ENCODE assay signal across 17 mouse cellular contexts in the genomic region with DNA sequence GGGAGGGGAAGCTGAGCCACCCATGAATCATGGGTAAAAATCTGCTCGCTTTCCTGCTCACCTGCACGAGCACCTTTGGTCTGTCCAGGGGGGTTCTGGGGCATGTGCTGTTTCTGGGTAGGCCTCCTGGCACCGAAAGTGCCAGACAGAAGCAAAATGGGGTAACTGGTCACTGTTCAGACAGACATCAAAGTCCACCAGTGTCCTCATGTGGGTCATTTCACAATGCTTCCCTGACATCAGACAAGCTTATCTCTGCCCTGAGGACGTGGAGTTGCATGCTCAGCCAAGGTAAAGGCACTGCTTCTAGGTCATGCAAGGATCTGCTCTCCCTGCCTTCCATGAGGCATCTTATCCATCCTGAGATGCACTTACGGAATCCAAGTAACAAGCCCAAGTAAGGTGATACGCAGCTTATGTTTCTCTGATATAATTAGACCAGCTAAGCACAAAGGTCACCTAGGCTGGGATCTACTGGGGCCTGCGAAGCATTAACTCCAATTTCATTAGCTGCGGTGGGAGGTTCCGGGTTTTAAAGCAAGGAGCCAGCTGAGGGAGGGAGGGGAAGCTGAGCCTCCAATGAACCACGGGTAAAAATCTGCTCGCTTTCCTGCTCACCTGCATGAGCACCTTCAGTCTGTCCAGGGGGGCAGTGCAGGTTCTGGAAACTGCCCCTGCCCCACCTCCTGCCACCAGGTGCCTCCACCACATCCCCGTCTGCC. TPM values are rescaled to one million over a fixed set of nuclear protein-coding genes. Genes with fewer than 3 reads are reported as not detected.
DNase-seq lines count a peak whose midpoint lies in the region; ATAC-seq and TF ChIP-seq lines count a peak whose summit lies in the region.
"Had no signal": no experiment of that assay in that cellular context is flagged by ENCODE, and none has a peak within 500 bp of the region (broad histone marks: within the 10 kb centered on the region; RNA-seq: fewer than 3 reads in every experiment).

No protein-coding gene starts in this region.

- ATAC-seq in intestine, postnatal 0 days: peak; percentile 82
- peak; percentile 30; the same call in 1 of the 2 replicates for ATAC-seq in liver, embryonic 13.5 days (ENCODE audit: low read depth)
- ATAC-seq: forebrain, embryonic 15.5 days; midbrain, embryonic 13.5 days had no signal

- WGBS in embryonic facial prominence, embryonic 10.5 days: 66% methylated on average over 12 of the region's 12 CpGs
- WGBS in intestine, postnatal 0 days: 49% methylated on average over 12 of the region's 12 CpGs
- 76% methylated on average over 12 of the region's 12 CpGs for WGBS in liver, embryonic 13.5 days (ENCODE audit: insufficient replicate concordance)

- no peak overlapping the region for H3K4me3 ChIP-seq in embryonic facial prominence, embryonic 10.5 days
- H3K4me3 ChIP-seq in intestine, postnatal 0 days (ENCODE audit: low read depth, low read length): no peak overlapping the region
- H3K4me3 ChIP-seq in liver, embryonic 13.5 days (replicated peaks): no peak overlapping the region
- H3K4me3 ChIP-seq: forebrain, embryonic 15.5 days; hindbrain, embryonic 15.5 days; limb, embryonic 15.5 days; midbrain, embryonic 13.5 days had no signal

- peak; percentile 34; the same call in 1 of the 2 replicates for TF ChIP-seq CTCF in intestine, postnatal 0 days (IDR thresholded peaks at IDR 0.05; ENCODE audit: low read depth)

- 0 out of 2 replicates have a peak overlapping the region, but pooled peaks have one; percentile 7 for H3K9ac ChIP-seq in intestine, postnatal 0 days (ENCODE audit: low read depth, low read length)
- no peak overlapping the region for H3K9ac ChIP-seq in liver, embryonic 13.5 days
- H3K9ac ChIP-seq: forebrain, embryonic 15.5 days; hindbrain, embryonic 15.5 days; limb, embryonic 15.5 days; midbrain, embryonic 13.5 days had no signal

- no peaks in the 10 kb centered on the region for H3K9me3 ChIP-seq in embryonic facial prominence, embryonic 10.5 days
- no peaks in the 10 kb centered on the region for H3K9me3 ChIP-seq in intestine, postnatal 0 days (ENCODE audit: control insufficient read depth)
- H3K9me3 ChIP-seq in liver, embryonic 13.5 days (replicated peaks): no peaks in the 10 kb centered on the region
- H3K9me3 ChIP-seq: forebrain, embryonic 15.5 days; hindbrain, embryonic 15.5 days; limb, embryonic 15.5 days; midbrain, embryonic 13.5 days had no signal

- no peaks in the 10 kb centered on the region for H3K27me3 ChIP-seq in embryonic facial prominence, embryonic 10.5 days (replicated peaks; ENCODE audit: low read depth, poor library complexity, severe bottlenecking)
- H3K27me3 ChIP-seq in intestine, postnatal 0 days (replicated peaks; ENCODE audit: control insufficient read depth, insufficient read depth, low read length): no peaks in the 10 kb centered on the region
- no peaks in the 10 kb centered on the region for H3K27me3 ChIP-seq in liver, embryonic 13.5 days
- H3K27me3 ChIP-seq: forebrain, embryonic 15.5 days; hindbrain, embryonic 15.5 days; limb, embryonic 15.5 days; midbrain, embryonic 13.5 days had no signal

- H3K4me2 ChIP-seq in intestine, postnatal 0 days (replicated peaks; ENCODE audit: low read depth): no peak overlapping the region
- H3K4me2 ChIP-seq in liver, embryonic 13.5 days: no peak overlapping the region
- H3K4me2 ChIP-seq: forebrain, embryonic 15.5 days; hindbrain, embryonic 15.5 days; limb, embryonic 15.5 days; midbrain, embryonic 13.5 days had no signal

- peaks cover 78% of the 10 kb centered on the region for H3K36me3 ChIP-seq in embryonic facial prominence, embryonic 10.5 days (replicated peaks)
- peaks cover 76% of the 10 kb centered on the region for H3K36me3 ChIP-seq in intestine, postnatal 0 days (ENCODE audit: control insufficient read depth, insufficient read depth)
- H3K36me3 ChIP-seq in liver, embryonic 13.5 days: peaks cover 75% of the 10 kb centered on the region

- H3K4me1 ChIP-seq in embryonic facial prominence, embryonic 10.5 days: peaks cover 59% of the 10 kb centered on the region
- peaks cover 6% of the 10 kb centered on the region for H3K4me1 ChIP-seq in intestine, postnatal 0 days (replicated peaks; ENCODE audit: control insufficient read depth, insufficient read depth, low read length)
- H3K4me1 ChIP-seq in liver, embryonic 13.5 days (replicated peaks): peaks cover 25% of the 10 kb centered on the region

- DNase-seq in gastrocnemius, adult 18-20 months (ENCODE audit: low spot score): peak; percentile 53
- no peak for DNase-seq in gastrocnemius, postnatal 4 days (ENCODE audit: low spot score in 2 of 2)
- peak; percentile 35 for DNase-seq in embryonic facial prominence, embryonic 10.5 days (ENCODE audit: low spot score)
- DNase-seq in liver, embryonic 13.5 days: no peak
- DNase-seq in frontal cortex, postnatal 36 days (ENCODE audit: low spot score in 2 of 2): no peak
- DNase-seq in ovary, postnatal 10 days (ENCODE audit: low spot score): no peak
- DNase-seq in right cerebral cortex, adult 18-20 months: no peak
- DNase-seq: B cell, adult 2 months; spleen, adult 18-20 months; thymus, postnatal 4 days had no signal

- H3K27ac ChIP-seq in embryonic facial prominence, embryonic 10.5 days (replicated peaks): 0 out of 2 replicates have a peak overlapping the region, but pooled peaks have one; percentile 52
- peak overlapping the region; percentile 77 for H3K27ac ChIP-seq in intestine, postnatal 0 days (ENCODE audit: low read depth, low read length)
- peak overlapping the region; percentile 72 for H3K27ac ChIP-seq in liver, embryonic 13.5 days
- H3K27ac ChIP-seq: forebrain, embryonic 15.5 days; hindbrain, embryonic 15.5 days; limb, embryonic 15.5 days; macrophage; midbrain, embryonic 13.5 days; stomach, postnatal 0 days had no signal

RNA-seq across cellular contexts. Expression of a gene that starts 22.9 kb away (rescaled TPM):
- total RNA-seq in gastrocnemius, adult 18-20 months (2021): 10 to 100 TPM; 37.1 to 43.0 TPM
- 10 to 100 TPM; 35.1 to 41.4 TPM for total RNA-seq in gastrocnemius, postnatal 4 days (2021)
- polyA plus RNA-seq in embryonic facial prominence, embryonic 10.5 days (2016; fragmentation: Nextera tagmentation; extraction: Ambion mirVana): 32.2 and 32.5 TPM in 2 replicates
- polyA plus RNA-seq in intestine, postnatal 0 days (2015; fragmentation: Nextera tagmentation; extraction: Ambion mirVana): 47.3 and 49.4 TPM in 2 replicates
- polyA plus RNA-seq in liver, embryonic 13.5 days (2015; fragmentation: Nextera tagmentation; extraction: Ambion mirVana): 14.1 and 15.5 TPM in 2 replicates

RNA-seq across cellular contexts. Expression of a gene that starts 30.5 kb away (rescaled TPM):
- 1 to 10 TPM; 1.4 to 4.8 TPM for total RNA-seq in gastrocnemius, adult 18-20 months (2021)
- total RNA-seq in gastrocnemius, postnatal 4 days (2021): 1 to 10 TPM; 3.0 to 4.4 TPM
- not detected in 2 replicates for polyA plus RNA-seq in embryonic facial prominence, embryonic 10.5 days (2016; fragmentation: Nextera tagmentation; extraction: Ambion mirVana)
- 4.8 and 5.4 TPM in 2 replicates for polyA plus RNA-seq in intestine, postnatal 0 days (2015; fragmentation: Nextera tagmentation; extraction: Ambion mirVana)
- polyA plus RNA-seq in liver, embryonic 13.5 days (2015; fragmentation: Nextera tagmentation; extraction: Ambion mirVana): 18.0 and 22.8 TPM in 2 replicates

RNA-seq across cellular contexts. Expression of a gene that starts 31.7 kb away (rescaled TPM):
- total RNA-seq in gastrocnemius, adult 18-20 months (2021): 1 to 10 TPM; 2.6 to 3.0 TPM
- total RNA-seq in gastrocnemius, postnatal 4 days (2021): 1 to 10 TPM; 3.9 to 4.0 TPM
- polyA plus RNA-seq in embryonic facial prominence, embryonic 10.5 days (2016; fragmentation: Nextera tagmentation; extraction: Ambion mirVana): 6.4 and 6.8 TPM in 2 replicates
- 2.9 and 3.2 TPM in 2 replicates for polyA plus RNA-seq in intestine, postnatal 0 days (2015; fragmentation: Nextera tagmentation; extraction: Ambion mirVana)
- polyA plus RNA-seq in liver, embryonic 13.5 days (2015; fragmentation: Nextera tagmentation; extraction: Ambion mirVana): 2.2 and 2.4 TPM in 2 replicates

RNA-seq across cellular contexts. Expression of a gene that starts 32.7 kb away (rescaled TPM):
- 100 to 1,000 TPM in 1 of 2 experiments, 10 to 100 TPM in 1; 47.6 to 217 TPM for total RNA-seq in gastrocnemius, adult 18-20 months (2021)
- total RNA-seq in gastrocnemius, postnatal 4 days (2021): 10 to 100 TPM; 14.0 to 25.1 TPM
- polyA plus RNA-seq in embryonic facial prominence, embryonic 10.5 days (2016; fragmentation: Nextera tagmentation; extraction: Ambion mirVana): 29.8 and 31.8 TPM in 2 replicates
- polyA plus RNA-seq in intestine, postnatal 0 days (2015; fragmentation: Nextera tagmentation; extraction: Ambion mirVana): 45.1 and 52.6 TPM in 2 replicates
- 8.7 and 9.2 TPM in 2 replicates for polyA plus RNA-seq in liver, embryonic 13.5 days (2015; fragmentation: Nextera tagmentation; extraction: Ambion mirVana)

RNA-seq across cellular contexts. Expression of a gene that starts 36.9 kb away (rescaled TPM):
- 10 to 100 TPM; 42.6 to 47.1 TPM for total RNA-seq in gastrocnemius, adult 18-20 months (2021)
- 10 to 100 TPM; 56.4 to 58.6 TPM for total RNA-seq in gastrocnemius, postnatal 4 days (2021)
- 35.0 and 39.3 TPM in 2 replicates for polyA plus RNA-seq in embryonic facial prominence, embryonic 10.5 days (2016; fragmentation: Nextera tagmentation; extraction: Ambion mirVana)
- polyA plus RNA-seq in intestine, postnatal 0 days (2015; fragmentation: Nextera tagmentation; extraction: Ambion mirVana): 95.0 and 100 TPM in 2 replicates
- 35.3 and 39.2 TPM in 2 replicates for polyA plus RNA-seq in liver, embryonic 13.5 days (2015; fragmentation: Nextera tagmentation; extraction: Ambion mirVana)

Comparison
In these comparisons a context has a peak if more than half of its experiments do, and no peak if none do; other contexts are left out.
1. DNase-seq: peak in gastrocnemius, adult 18-20 months (single experiment) and embryonic facial prominence, embryonic 10.5 days (single experiment); none in gastrocnemius, postnatal 4 days (0 of 2), liver, embryonic 13.5 days (single experiment), frontal cortex, postnatal 36 days (0 of 2), ovary, postnatal 10 days (single experiment) and right cerebral cortex, adult 18-20 months (single experiment).
2. Peak in every context shown above with its lines, with median percentiles within 50 percentile points of each other: H3K27ac ChIP-seq.